Mouse (Mus musculus) right cerebral cortex, postnatal 36 days (tissue): ENCODE measurements around the gene Xrra1.
"Not testable (repeated sequence)": the region's sequence is repeated elsewhere in the genome, so short reads cannot be mapped to it uniquely, and the experiment has no call there.

Source experiments
- DNase-seq, 2 experiments: peaks; one replicate each; pipeline ENCODE4 v3.0.0; 2022; ENCODE audit warnings: low spot score in 2 of 2, mixed read lengths in 1 of 2

The Xrra1 gene

GRCm38 (mm10) chr7:99858813-99859585 is at the start of gene Xrra1:
Xrra1 (plus strand) TSS chr7:99859116.
- DNase-seq, result peak; percentile 99

- DNase-seq, result no peak
These were observed 48.1 kb upstream of the Xrra1 start for GRCm38 (mm10) chr7:99810814-99811213.

DNA sequence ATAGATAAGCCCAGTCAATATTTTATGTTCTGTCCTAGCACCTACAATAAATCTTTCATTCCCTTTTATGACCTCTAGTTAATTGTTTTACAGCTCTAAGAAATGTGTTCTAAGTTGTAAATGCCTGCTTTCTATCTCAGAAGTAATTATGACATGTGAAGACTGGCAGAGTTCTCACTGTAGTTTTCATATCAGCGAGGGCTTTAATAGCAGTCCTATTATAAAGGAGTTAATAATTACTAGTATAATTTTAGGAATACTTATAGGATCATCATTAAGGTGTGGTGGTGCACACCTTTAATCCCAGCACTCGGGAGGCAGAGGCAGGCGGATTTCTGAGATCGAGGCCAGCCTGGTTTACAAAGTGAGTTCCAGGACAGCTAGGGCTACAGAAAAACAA is 47.3 kb upstream of the Xrra1 start:
- DNase-seq, result no peak

- DNase-seq, result no peak
These were observed 45.5 kb upstream of the Xrra1 start for GRCm38 (mm10) chr7:99813394-99813793.

DNA sequence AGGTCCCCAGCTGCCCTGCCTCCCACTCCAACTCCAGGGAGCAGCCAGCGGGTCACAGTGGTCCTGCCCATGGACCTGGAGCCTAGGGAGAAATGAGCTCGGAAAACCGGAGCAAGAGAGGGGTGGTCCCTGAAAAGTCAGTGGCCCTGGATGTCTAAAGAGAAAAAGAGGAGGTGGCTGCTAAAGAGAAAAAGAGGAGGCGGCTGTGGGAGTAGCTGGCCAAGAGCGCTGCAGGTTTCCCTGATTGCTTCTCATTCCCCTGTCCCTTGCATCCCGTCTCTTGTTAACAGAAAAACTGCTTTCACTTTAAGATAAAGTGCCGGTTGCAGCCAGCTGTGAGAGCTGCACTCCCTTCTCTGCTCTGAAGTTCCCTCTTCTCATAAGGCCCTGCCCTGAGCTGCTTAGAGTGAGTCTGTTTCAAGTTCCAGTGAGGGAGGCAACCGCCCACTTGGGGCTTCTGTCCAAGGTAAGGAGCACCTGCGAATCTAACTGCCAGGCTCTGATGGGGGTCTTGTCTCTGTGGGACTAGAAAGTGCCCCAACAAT is 40.7 kb upstream of the Xrra1 start:
- DNase-seq, result not testable (repeated sequence)

DNA sequence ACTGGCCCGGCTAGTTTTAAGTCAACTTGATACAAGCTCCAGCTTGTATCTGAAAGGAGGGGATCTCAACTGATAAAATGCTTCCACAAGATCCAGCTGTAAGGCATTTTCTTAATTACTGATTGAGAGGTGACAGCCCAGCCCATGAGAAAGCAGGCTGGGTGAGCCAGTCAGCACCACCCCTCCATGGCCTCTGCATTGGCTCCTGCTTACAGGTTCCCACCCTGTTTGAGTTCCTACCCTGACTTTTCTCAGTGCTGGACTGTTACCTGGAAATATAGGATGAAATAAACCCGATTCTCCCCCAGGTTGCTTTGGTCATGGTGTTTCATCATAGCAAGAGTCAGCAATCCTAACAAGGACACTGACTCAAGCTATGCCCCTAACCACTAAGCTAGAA is 37.0 kb upstream of the Xrra1 start:
- DNase-seq, result no peak

DNA sequence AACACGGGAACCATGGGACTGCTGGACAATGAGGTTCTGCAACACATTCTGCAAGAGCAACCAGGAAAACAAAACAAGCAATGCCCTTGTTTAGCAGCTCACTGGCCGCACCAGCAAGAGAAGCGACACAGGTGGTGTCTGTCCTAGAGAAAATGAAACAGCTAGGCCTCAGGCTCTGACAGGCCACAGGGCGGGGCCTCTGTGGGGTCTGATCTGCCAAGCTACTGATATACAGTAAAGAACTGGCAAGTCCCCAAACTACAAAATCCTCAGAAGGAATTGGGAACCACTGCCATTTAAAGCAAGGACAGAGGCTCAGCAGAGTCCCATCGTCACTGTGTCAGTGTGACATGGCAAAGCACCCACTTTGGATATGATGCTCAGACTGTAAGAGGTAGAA is 36.5 kb upstream of the Xrra1 start:
- DNase-seq, result no peak

DNA sequence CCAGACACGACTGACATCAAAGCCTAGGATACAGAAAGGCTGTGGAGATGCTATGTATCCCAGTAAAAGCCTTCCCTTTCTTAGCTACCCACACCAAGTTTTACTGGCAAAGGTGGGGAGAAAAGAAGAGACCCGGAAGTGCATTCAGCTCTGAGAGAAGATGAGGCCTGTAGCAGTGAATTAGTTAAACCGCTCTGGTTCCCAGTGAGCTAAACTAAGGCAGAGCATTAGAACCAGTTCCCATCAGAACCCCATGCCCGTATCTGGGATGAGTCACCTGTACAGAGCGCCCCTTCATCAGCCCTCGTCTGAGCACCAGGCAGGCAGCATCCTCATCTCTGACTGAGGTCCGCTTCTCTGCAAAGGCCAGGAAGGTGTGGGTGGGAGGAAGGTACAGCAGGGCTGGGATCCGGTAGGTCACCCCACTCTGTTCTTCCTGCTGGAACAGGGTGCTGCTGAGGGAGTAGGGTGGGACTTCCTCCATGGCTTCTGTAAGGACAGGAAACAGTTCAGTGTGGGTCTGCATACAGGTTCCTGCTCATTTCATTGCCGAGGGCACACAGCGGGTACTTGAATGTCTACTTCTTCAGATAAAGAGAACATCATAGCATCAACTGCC is 35.8 kb upstream of the Xrra1 start:
- no peak for DNase-seq

- no peak for DNase-seq
These were observed 34.0 kb upstream of the Xrra1 start for GRCm38 (mm10) chr7:99824649-99825483.

DNA sequence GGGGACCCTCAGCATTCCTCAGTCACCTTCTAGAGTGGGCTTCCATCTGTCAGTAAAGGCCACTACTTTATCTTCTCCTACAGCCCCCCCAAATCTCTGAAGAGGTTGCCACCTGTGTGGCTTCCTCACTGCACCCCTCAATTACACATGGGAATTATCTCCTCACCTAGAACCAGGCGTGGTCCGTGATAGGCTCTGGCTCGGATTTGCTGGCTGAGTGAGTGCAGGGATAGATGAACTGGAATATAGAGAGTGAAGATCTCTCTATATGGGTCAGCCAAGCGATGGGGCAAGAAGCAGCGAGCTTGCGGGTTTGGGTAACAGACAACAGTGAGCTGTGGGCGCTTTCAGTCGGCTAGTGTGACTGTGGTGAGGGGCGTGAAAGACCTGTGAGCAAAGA is 33.4 kb upstream of the Xrra1 start:
- no peak for DNase-seq

GRCm38 (mm10) chr7:99826096-99826495 is 32.8 kb upstream of the Xrra1 start:
- DNase-seq, result no peak

- peak; percentile 82 to 84 for DNase-seq
These were observed 30.8 kb upstream of the Xrra1 start, which contains the start of gene Neu3 for GRCm38 (mm10) chr7:99828083-99828570. Neu3 (minus strand) TSS chr7:99828417.

- no peak for DNase-seq
These were observed 25.6 kb upstream of the Xrra1 start for GRCm38 (mm10) chr7:99833115-99833845.

DNA sequence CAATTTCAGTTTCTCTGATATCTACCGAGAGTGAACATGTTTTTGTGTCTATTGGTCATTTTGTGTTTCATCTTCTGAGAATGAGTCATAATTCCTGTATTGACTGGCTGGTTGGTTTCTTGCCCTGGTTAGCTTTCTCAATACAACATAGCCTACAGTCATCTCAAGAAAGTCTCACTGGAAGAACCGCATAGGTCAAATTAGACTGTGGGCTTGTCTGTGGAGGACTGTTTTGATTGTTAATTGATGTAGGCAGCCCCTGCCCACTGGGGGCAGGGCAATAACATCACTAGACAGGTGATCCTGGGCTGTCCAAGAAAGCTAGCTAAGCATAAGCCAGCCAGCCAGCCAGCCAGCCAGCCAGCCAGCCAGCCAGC is 25.1 kb upstream of the Xrra1 start:
- no peak for DNase-seq

DNA sequence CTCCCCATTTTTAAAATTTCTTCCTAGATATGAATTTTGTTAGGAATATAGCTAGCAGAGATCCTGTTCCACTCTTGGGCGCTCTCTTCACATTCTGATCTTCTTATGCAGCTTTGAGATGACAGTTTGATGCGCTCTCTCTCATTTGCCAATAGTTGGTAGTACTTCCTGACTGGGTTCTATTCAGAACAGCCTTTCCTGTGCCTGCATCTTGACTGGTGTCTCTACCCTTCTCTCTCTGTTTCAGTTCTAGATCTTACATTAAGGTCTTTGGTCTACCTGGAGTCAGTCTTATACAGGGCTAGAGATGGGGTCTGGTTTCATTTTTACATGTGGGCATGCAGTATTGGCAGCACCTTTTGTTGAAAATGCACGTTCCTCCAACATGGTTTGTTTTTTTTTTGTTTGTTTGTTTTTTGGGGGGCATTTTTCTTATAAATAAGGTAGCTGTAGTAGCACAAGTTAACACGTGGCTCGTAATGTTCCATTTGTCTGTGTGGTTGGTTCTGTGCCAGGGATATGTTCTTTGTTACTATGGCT is 24.5 kb upstream of the Xrra1 start:
- DNase-seq, result no peak

DNA sequence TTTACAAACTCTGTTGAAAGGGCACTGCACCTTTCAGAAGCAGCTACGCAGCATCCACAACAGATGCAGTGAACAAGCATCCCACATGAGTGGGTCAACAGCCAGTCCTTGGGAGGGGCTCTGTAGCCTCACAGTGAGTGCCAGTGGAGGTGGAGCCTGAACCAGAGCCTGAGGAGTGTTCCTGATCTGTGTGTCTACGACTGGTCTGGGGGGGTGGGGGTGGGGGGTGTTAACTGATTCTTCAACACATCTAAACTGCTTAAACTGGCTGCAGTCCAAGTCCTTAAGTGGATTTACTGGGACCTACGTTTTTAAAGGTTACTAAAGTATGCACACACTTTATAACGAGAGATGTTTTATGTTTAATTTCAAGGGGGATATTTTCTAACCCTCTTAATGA is 22.1 kb upstream of the Xrra1 start:
- no peak for DNase-seq

DNA sequence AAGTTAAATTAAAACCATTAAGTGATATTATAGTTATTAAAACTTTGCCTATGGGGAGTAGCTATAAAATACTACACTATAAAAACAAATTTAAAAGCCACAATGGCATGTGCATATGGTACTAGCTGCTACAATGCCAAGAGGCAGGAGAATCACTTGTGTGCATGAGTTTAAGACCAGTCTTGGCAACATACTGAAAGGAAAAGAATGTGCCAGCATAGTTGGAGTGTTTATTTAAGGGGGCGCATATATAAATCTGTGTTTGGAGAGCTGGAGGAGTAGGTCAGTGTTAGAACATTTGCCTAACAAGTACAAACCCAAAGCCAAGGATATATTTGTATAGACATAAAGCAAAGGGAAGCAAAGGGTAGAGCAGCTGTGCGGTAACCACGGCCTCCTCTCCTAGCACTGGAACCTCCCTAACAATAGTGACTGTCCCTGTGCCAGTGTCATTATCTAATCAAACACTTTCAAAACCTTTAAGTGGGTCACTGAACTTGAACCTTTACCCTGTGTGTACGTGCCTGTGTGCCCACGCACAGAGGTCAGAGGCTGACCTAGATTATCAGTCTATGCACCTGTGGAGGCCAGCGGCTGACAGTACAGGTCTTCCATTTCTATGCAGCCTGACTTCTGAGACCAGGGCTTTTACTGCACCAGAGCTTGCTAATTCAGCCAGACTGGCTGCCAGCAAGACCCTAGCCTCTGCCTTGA is 21.4 kb upstream of the Xrra1 start:
- no peak for DNase-seq

DNA sequence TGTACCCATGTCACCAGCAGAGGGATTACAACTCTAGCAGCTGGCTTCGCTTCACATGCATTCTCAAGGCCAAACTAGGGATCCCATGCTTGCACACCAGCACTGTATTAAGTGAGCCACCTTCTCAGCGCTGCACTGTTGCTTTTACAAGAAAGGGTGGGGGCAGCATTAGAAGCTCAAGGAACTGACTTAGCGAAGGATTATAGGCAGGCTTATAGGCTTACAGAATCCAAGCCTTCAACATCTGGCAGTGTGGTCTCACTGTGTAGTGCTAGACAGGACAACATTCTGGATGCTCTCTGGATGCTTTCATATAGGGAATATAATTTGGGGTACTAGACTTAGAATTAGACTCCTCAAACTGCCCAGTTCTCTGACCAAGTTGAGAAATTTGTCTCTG is 20.7 kb upstream of the Xrra1 start:
- DNase-seq, result no peak

DNA sequence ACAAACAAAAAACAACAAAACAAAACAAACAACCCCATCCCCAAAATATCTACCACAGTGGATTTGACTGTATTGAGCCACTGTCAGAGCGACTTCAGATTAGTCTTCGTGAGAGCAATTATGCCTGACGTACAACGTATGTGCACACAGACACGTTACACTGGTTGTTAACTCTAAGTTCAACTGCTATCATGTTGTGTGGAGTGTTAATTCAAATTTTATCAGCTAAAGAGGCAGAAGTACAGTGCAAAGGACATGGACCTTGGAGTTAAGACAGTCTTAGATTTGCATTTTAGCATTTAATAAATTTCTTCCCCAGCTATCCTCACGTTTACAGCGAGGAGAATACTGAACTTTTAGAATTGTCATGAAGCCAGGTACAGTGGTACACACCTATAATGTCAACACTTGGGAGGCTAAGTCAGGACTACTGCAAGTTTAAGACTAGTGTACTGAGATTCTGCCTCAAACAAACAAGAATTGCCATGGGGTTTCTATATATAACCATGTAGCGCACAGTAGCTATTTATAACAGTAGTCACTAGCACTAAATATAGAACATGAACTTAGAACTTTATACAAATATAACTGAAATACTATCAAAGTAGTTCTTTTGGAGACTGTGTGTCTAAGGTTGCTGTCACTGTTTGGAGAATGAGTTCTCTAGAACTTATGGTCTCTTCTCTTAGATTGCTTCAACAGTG is 13.2 kb upstream of the Xrra1 start:
- DNase-seq, result no peak

- no peak for DNase-seq
These were observed 8.4 kb upstream of the Xrra1 start for GRCm38 (mm10) chr7:99850534-99850933.
